Mouse (Mus musculus) olfactory bulb, adult 2 months (tissue): ENCODE results near the gene Msrb2. TPM values are rescaled to one million over a fixed set of nuclear protein-coding genes. Genes with fewer than 3 reads are reported as not detected.
A peak's percentile ranks its signal among the peaks of the same experiment; 100 is the strongest.

Source experiments
- H3K27ac ChIP-seq: fragments of 200-500 bp; 2 replicates; pipeline ENCODE4 v1.5.1; 2012; ENCODE audit warnings: low read depth, low read length; ENCODE audit not compliant: insufficient read depth
- H3K4me1 ChIP-seq: fragments of 200-500 bp; 2 replicates; pipeline ENCODE4 v1.6.1; 2012; ENCODE audit warnings: low read length; ENCODE audit not compliant: control insufficient read depth, insufficient read depth
- H3K4me3 ChIP-seq: fragments of 200-500 bp; 2 replicates; pipeline ENCODE4 v1.5.1; 2012; ENCODE audit warnings: mild to moderate bottlenecking, low read depth, low read length, moderate library complexity; ENCODE audit not compliant: insufficient read depth
- CTCF ChIP-seq: fragments of 200-500 bp; IDR thresholded peaks from 2 replicates; pipeline ENCODE4 v1.5.1; 2012; ENCODE audit warnings: low read depth, mild to moderate bottlenecking, low read length, moderate library complexity; ENCODE audit not compliant: insufficient read depth
- POLR2A ChIP-seq: fragments of 200-500 bp; IDR thresholded peaks from 2 replicates; pipeline ENCODE4 v1.6.1; 2012; ENCODE audit warnings: mild to moderate bottlenecking, low read depth, low read length, moderate library complexity; ENCODE audit not compliant: insufficient read depth
- WGBS: fragments of 180-500 bp; shearing (Covaris S2); methylation state at CpG from one replicate; pipeline ENCODE4 v1.1.7; 2018; 5-methylcytosine and 5-hydroxymethylcytosine counted together
- polyA plus RNA-seq: library from polyadenylated mRNA; stranded (reverse); fragments of >200 nt; gene quantifications from 2 replicates; pipeline ENCODE4 v1.2.4, GENCODE M21; 2012; ENCODE audit warnings: low replicate concordance; ENCODE audit not compliant: missing spikeins, insufficient read depth, insufficient read length

Gene Msrb2
- polyA plus RNA-seq, 1 experiment, result not detected

DNA sequence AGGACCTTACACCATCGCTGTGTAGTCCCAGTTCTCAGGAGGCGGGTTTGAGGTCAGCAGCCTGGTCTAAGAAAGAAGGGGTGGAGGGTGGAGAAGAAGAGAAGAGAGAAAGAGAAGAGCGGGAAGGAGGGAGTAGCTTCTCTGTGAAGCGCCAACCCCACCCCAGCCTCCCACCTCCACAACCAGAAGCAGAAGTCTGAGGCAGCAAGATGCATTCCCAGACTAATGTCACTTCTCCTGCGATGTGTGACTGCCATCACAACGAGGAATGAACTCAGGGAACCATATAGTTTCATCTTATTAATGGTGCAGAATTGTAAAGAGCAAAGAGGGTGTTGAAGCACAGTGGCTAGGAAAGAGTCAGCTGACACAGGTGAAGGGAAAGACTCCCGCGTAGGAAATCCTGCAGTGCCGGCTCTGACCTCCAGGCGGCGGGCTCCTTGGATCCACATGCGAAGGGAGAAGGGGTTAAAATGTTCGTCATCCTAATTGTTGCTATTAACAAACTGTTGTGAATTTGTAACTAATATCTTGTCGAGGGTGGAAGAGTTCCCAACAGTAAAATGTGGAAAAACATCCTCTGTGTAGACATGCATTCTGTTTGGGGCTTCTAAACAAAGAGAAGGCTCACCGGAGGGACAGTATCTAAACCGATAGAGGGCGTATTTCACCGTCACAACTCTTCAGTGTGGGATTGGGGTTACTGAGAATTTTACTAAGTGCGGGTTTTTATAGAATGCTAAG is 43.2 kb downstream of the Msrb2 start:
- Histone ChIP-seq H3K4me1 (no peaks in the 10 kb centered on the region), H3K27ac (no peak overlapping the region), H3K4me3 (no peak overlapping the region)
- no peak for TF ChIP-seq POLR2A
- peak; percentile 84; the same call in 1 of the 2 replicates for TF ChIP-seq CTCF
- WGBS, result 16% methylated on average over 19 of the region's 19 CpGs

DNA sequence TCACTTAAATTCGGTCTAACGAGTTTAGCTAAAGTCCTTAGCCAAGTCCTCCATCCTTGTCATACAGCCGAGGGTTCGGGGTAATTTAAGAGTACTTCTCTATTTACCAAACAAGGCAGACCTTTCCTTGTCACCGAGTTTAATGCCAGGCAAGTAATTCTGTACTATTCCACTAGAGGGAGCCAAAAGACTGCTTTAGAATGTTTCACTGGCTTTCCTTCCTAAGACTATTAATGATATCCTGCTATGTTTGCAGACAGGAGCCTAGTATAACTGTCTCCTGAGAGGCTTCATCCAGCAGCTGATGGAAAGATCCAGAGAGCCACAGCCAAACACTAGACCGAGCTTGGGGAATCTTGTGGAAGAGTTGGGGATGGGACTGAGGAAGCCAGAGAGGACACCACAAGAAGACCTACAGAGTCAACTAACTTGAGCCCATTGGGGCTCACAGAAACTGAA is 43.9 kb downstream of the Msrb2 start:
- under 1% methylated on average over 6 of the region's 6 CpGs for WGBS
- TF ChIP-seq POLR2A (no peak), CTCF (no peak)
- Histone ChIP-seq H3K4me1 (no peaks in the 10 kb centered on the region), H3K27ac (no peak overlapping the region), H3K4me3 (no peak overlapping the region)

DNA sequence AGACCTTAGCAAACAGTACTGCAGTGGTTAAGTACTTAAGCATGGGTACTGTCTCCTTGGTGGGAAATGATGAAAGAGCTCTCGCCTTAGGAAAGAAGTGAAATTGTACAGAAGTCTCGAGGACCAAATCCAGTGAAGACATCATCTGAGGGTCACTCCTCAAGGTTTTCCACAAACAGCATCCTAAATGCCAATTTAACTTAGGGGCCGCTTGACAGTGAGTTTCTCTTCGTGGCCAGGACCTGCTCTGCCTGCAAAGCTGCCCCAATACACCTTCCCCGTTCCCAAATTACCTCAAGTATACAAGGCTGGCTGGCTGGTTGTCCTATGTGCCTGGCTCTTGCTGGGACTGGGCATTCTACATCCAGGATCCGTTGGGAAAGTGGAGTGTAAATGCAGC is 44.8 kb downstream of the Msrb2 start:
- 79% methylated on average over 6 of the region's 6 CpGs for WGBS
- no peak for TF ChIP-seq CTCF
- TF ChIP-seq POLR2A, result no peak
- no peaks in the 10 kb centered on the region for H3K4me1 ChIP-seq
- H3K4me3 ChIP-seq, result no peak overlapping the region
- H3K27ac ChIP-seq, result no peak overlapping the region

DNA sequence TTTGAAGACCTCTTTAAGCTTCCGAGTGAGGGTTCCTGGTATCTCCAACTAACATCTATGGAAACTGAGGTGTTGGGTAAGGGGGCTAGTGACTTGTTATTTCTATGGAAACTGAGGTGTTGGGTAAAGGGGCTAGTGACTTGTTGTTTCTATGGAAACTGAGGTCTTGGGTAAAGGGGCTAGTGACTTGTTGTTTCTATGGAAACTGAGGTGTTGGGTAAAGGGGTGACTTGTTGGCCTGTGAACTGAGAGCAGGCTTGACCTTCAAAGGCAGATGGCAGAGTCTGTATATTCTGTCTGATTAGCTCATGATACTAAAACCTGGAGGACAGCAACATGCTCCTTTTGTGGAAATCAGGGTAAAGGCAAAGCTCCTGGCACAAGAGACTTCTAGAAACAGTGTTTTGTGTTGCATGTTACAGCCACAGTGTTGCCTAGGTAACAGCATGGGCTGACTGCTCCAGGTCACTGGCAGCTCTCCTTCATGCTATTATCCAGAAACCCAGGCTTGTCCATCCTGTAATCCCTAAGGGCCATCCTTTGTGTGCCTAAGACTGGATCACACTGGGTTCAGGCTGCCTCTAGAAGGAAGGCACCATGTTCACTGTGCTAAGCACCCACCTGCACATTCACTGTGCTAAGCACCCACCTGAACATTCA is 48.6 kb downstream of the Msrb2 start:
- 92% methylated on average over 1 of the region's 1 CpGs for WGBS
- no peak for TF ChIP-seq POLR2A
- no peak for TF ChIP-seq CTCF
- Histone ChIP-seq H3K4me3 (no peak overlapping the region), H3K4me1 (no peaks in the 10 kb centered on the region), H3K27ac (no peak overlapping the region)

DNA sequence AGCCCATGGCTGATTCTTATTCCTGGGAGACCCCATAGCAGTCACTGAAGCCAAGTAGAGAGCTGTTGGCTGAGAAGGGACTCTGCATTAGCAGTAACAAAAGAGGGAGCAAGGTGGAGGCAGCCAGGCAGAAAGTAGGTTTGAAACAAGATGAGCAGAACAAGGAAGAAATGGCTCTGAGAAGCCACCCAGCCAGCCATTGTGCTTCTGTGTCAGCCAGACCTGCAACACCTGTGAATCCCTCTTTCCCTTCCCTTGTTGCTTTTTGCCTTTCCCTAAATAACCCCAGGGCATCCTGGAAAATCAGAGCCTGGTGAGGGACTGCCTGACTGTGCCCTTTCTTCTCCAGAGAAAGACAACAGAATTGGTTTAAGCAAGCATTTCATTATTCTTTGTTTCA is 51.0 kb downstream of the Msrb2 start:
- Histone ChIP-seq H3K27ac (no peak overlapping the region), H3K4me1 (no peaks in the 10 kb centered on the region), H3K4me3 (no peak overlapping the region)
- TF ChIP-seq POLR2A (no peak), CTCF (no peak)

DNA sequence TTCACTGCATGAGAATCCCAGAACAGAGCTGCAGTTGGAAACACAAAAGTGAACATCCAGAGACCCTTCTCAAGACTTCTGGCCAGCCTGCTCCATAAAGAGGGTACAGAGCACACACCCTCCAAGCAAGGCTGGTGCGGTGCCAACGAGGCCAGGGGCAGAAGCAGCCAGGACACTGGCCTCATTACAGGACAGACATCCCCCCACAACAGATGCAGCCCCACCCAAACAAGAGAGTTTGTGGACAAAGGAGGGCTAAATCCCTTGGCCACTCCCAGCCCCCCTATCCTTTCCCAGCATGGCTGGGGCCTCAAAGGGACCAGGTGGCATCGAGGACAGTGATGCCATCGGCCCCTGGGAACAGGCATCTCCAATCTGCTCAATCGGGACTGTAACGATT is 51.8 kb downstream of the Msrb2 start:
- Histone ChIP-seq H3K4me3 (no peak overlapping the region), H3K4me1 (no peaks in the 10 kb centered on the region), H3K27ac (no peak overlapping the region)
- TF ChIP-seq CTCF (no peak), POLR2A (no peak)
- WGBS, result 68% methylated on average over 6 of the region's 6 CpGs

DNA sequence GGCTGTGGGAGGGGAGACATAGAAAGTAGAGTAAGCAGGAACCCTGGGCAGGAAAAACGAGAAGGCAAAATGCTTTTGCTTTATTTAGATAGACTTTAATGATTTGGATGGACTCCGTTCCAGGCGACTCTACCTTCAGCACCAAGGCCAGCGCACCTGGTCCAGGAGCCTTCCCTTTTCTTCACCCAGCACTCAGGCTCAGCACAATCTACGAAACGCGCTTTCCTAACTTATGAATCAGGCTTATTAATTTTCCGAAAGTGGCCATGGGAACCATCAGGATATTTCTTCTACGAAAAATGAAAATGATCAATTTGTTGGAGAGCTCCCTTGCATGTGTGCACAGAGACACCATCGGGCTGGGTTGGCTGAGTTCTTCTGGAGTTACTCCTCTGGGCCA is 57.8 kb downstream of the Msrb2 start:
- H3K4me1 ChIP-seq, result peaks cover 4% of the 10 kb centered on the region
- no peak for TF ChIP-seq CTCF
- no peak for TF ChIP-seq POLR2A
- WGBS, result 16% methylated on average over 10 of the region's 10 CpGs
- H3K4me3 ChIP-seq, result no peak overlapping the region
- H3K27ac ChIP-seq, result no peak overlapping the region

DNA sequence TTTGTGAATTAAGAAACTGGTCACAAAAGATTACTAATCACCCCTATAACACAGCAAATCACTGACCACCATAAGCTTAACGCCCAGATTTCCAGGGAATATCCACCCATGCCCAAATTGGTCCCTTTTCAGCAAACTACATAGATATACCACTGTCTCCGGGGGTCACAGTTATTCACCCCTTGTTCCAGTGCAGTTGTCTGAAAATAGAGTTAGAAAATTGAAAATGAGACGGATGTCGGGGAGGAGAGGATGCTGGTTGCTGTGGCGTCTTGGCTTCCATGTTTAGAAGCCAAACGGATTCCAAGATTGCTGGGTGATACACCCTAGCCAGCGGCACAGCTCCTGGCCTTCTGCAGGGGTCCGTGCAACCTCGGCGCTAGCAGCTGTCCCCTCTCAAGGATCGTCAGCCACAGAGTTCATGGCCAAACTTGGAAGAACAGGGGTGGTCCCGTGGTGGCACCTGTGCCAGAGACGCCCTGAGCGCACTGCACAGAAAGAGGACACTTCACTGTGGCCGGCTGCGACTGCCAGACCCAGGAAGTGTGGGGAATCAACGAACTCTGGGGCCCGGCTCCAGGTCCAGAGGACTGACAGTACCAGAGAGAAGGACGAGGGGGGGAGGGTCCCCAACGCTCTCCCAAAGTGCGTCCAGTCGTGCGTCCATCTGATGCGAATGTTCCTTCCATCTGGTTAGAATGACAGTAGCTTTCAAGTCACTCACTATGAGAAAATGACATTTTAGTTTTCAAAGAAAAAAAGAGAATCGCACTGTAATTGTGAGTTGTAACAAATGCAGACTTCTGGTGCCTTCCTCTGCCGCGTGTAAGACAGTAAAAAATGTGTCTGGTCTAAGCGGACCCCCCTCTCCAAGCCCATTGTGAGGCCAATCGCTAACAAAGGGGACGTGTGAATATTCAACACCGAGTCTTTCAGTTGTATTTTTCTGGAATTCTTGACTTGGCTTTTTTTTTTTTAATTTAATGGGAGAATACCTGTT is 58.8 kb downstream of the Msrb2 start:
- Histone ChIP-seq H3K4me3 (no peak overlapping the region), H3K4me1 (peaks cover 4% of the 10 kb centered on the region), H3K27ac (no peak overlapping the region)
- 4% methylated on average over 31 of the region's 31 CpGs for WGBS
- TF ChIP-seq CTCF (no peak), POLR2A (no peak)
